Mouse (Mus musculus): ENCODE measurements around the gene Rph3al.

GRCm38 (mm10) chr11:75869898-75870297, 68.3 kb downstream of the Rph3al start:
- TF ChIP-seq POLR2A (IDR thresholded peaks at IDR 0.05; ENCODE audit: insufficient read depth, low read depth, low read length) (no peak), CTCF (IDR thresholded peaks at IDR 0.05; ENCODE audit: insufficient read depth, low read depth, low read length) (no peak)
